Mouse (Mus musculus) cortical plate, adult 2 months (tissue): ENCODE measurements around the gene Gm10718. TPM values are rescaled to one million over a fixed set of nuclear protein-coding genes. Genes with fewer than 3 reads are reported as not detected.
"Not testable (repeated sequence)": the region's sequence is repeated elsewhere in the genome, so short reads cannot be mapped to it uniquely, and the experiment has no call there.

Experiments used
- H3K27ac ChIP-seq: fragments of 200-500 bp; 2 replicates; pipeline ENCODE4 v1.5.1; 2012; ENCODE audit warnings: low read length, control low read depth, inconsistent platforms; ENCODE audit not compliant: insufficient read depth
- H3K4me1 ChIP-seq: fragments of 200-500 bp; 2 replicates; pipeline ENCODE4 v1.6.1; 2011; ENCODE audit warnings: low read length; ENCODE audit not compliant: control insufficient read depth, insufficient read depth
- H3K4me3 ChIP-seq: fragments of 200-500 bp; 2 replicates; pipeline ENCODE4 v1.5.1; 2011; ENCODE audit warnings: mild to moderate bottlenecking, low read length, control low read depth; ENCODE audit not compliant: insufficient read depth
- polyA plus RNA-seq: library from polyadenylated mRNA; depleted of rRNA; stranded (reverse); fragments of >200 nt; gene quantifications from 2 replicates; pipeline ENCODE4 v1.2.3, GENCODE M21; 2012

Gene Gm10718
- polyA plus RNA-seq, 1 experiment: 0.17 TPM

- not testable (repeated sequence) for H3K27ac ChIP-seq, H3K4me1 ChIP-seq
Measured at GRCm38 (mm10) chr9:3019835-3020727, 3.3 kb upstream of the Gm10718 start.

DNA sequence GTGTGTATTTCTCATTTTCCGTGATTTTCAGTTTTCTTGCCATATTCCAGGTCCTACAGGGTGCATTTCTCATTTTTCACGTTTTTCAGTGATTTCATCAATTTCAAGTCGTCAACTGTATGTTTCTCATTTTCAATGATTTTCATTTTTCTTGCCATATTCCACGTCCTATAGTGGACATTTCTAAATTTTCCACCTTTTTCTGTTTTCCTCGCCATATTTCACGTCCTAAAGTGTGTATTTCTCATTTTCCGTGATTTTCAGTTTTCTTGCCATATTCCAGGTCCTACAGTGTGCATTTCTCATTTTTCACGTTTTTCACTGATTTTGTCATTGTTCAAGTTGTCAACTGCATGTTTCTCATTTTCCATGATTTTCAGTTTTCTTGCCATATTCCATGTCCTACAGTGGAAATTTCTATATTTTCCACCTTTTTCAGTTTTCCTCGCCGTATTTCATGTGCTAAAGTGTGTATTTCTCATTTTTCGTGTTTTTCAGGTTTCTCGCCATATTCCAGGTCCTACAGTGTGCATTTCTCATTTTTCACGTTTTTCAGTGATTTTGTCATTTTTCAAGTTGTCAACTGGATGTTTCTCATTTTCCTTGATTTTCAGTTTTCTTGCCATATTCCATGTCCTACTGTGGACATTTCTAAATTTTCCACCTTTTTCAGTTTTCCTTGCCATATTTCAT lies 885 bp upstream of the Gm10718 start:
- not testable (repeated sequence) for H3K4me3 ChIP-seq, H3K27ac ChIP-seq, H3K4me1 ChIP-seq

More at GRCm38 (mm10) chr9:3019835-3020727, 3.3 kb upstream of the Gm10718 start:
- H3K4me3 ChIP-seq: not testable (repeated sequence)

- H3K4me1 ChIP-seq, H3K4me3 ChIP-seq, H3K27ac ChIP-seq: not testable (repeated sequence)
Measured at GRCm38 (mm10) chr9:3023985-3024648, 770 bp downstream of the Gm10718 start.

DNA sequence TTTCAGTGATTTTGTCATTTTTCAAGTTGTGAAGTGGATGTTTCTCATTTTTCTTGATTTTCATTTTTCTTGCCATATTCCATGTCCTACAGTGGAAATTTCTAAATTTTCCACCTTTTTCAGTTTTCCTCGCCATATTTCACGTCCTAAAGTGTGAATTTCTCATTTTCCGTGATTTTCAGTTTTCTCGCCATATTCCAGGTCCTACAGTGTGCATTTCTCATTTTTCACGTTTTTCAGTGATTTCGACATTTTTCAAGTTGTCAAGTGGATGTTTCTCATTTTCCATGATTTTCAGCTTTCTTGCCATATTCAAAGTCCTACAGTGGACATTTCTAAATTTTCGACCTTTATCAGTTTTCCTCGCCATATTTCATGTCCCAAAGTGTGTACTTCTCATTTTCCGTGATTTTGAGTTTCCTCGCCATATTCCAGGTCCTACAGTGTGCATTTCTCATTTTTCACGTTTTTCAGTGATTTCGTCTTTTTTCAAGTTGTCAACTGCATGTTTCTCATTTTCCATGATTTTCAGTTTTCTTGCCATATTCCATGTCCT lies 1.6 kb downstream of the Gm10718 start, which contains the start of gene Gm10717:
Gene Gm10717, plus strand, starts transcription at position 506 of the 556 bp plus-strand sequence.
- H3K4me3 ChIP-seq, H3K4me1 ChIP-seq, H3K27ac ChIP-seq: not testable (repeated sequence)

GRCm38 (mm10) chr9:3025653-3026052 lies 2.3 kb downstream of the Gm10718 start:
- not testable (repeated sequence) for H3K4me3 ChIP-seq, H3K27ac ChIP-seq, H3K4me1 ChIP-seq

DNA sequence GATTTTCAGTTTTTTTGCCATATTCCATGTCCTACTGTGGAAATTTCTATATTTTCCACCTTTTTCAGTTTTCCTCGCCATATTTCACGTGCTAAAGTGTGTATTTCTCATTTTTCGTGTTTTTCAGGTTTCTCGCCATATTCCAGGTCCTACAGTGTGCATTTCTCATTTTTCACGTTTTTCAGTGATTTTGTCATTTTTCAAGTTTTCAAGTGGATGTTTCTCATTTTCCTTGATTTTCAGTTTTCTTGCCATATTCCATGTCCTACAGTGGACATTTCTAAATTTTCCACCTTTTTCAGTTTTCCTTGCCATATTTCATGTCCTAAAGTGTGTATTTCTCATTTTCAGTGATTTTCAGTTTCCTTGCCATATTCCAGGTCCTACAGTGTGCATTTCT lies 2.8 kb downstream of the Gm10718 start:
- not testable (repeated sequence) for H3K4me1 ChIP-seq, H3K27ac ChIP-seq, H3K4me3 ChIP-seq

GRCm38 (mm10) chr9:3026741-3027140 lies 3.4 kb downstream of the Gm10718 start:
- not testable (repeated sequence) for H3K4me1 ChIP-seq, H3K4me3 ChIP-seq, H3K27ac ChIP-seq

GRCm38 (mm10) chr9:3027200-3027599 lies 3.9 kb downstream of the Gm10718 start:
- H3K27ac ChIP-seq, H3K4me1 ChIP-seq, H3K4me3 ChIP-seq: not testable (repeated sequence)

DNA sequence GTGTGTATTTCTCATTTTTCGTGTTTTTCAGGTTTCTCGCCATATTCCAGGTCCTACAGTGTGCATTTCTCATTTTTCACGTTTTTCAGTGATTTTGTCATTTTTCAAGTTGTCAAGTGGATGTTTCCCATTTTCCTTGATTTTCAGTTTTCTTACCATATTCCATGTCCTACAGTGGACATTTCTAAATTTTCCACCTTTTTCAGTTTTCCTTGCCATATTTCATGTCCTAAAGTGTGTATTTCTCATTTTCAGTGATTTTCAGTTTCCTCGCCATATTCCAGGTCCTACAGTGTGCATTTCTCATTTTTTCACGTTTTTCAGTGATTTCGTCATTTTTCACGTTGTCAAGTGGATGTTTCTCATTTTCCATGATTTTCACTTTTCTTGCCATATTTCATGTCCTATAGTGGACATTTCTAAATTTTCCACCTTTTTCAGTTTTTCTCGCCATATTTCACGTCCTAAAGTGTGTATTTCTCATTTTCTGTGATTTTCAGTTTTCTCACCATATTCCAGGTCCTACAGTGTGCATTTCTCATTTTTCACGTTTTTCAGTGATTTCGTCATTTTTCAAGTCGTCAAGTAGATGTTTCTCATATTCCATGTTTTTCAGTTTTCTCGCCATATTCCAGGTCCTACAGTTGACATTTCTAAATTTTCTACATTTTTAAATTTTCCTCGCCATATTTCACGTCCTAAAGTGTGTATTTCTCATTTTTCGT lies 6.1 kb downstream of the Gm10718 start:
- not testable (repeated sequence) for H3K4me3 ChIP-seq, H3K27ac ChIP-seq, H3K4me1 ChIP-seq

GRCm38 (mm10) chr9:3030677-3031318 lies 7.5 kb downstream of the Gm10718 start:
- not testable (repeated sequence) for H3K27ac ChIP-seq, H3K4me1 ChIP-seq, H3K4me3 ChIP-seq

DNA sequence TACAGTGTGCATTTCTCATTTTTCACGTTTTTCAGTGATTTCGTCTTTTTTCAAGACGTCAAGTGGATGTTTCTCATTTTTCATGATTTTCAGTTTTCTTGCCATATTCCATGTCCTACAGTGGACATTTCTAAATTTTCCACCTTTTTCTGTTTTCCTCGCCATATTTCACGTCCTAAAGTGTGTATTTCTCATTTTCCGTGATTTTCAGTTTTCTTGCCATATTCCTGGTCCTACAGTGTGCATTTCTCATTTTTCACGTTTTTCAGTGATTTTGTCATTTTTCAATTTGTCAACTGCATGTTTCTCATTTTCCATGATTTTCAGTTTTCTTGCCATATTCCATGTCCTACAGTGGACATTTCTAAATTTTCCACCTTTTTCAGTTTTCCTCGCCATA lies 11.0 kb downstream of the Gm10718 start, which contains the start of gene Gm17535:
Gene Gm17535, plus strand, starts transcription at position 301 of the 400 bp plus-strand sequence.
- H3K4me1 ChIP-seq, H3K4me3 ChIP-seq, H3K27ac ChIP-seq: not testable (repeated sequence)

GRCm38 (mm10) chr9:3036577-3036976 lies 13.2 kb downstream of the Gm10718 start, which contains the start of gene Gm10715:
Gene Gm10715, plus strand, starts transcription at chr9:3036877.
- not testable (repeated sequence) for H3K4me3 ChIP-seq, H3K27ac ChIP-seq, H3K4me1 ChIP-seq

- H3K27ac ChIP-seq, H3K4me1 ChIP-seq, H3K4me3 ChIP-seq: not testable (repeated sequence)
Measured at GRCm38 (mm10) chr9:3038161-3038560, 14.8 kb downstream of the Gm10718 start.
